Mouse (Mus musculus) limb, embryonic 13.5 days (tissue): Measurements from ENCODE around the gene Pappa. TPM values are rescaled to one million over a fixed set of nuclear protein-coding genes. Genes with fewer than 3 reads are reported as not detected.
A peak's percentile ranks its signal among the peaks of the same experiment; 100 is the strongest.

Experiments
- ATAC-seq: fragments of 200-750 bp; cut with Nextera tagmentation; 2 replicates; pipeline ENCODE4 v1.8.0; 2017; ENCODE audit warnings: low read depth, moderate number of reproducible peaks, moderate TSS enrichment; ENCODE audit not compliant: low FRiP score
- H3K27ac ChIP-seq: fragments of 300-500 bp; sonication (generic); 2 replicates; pipeline ENCODE4 v1.5.1; 2015; ENCODE audit warnings: inconsistent platforms, mild to moderate bottlenecking, moderate library complexity
- H3K27me3 ChIP-seq: fragments of 300-500 bp; sonication (generic); 2 replicates; pipeline ENCODE4 v1.6.1; 2015; ENCODE audit warnings: mild to moderate bottlenecking, inconsistent platforms
- H3K36me3 ChIP-seq: fragments of 300-500 bp; sonication (generic); 2 replicates; pipeline ENCODE4 v1.6.1; 2015; ENCODE audit warnings: inconsistent platforms, mild to moderate bottlenecking, moderate library complexity
- H3K4me1 ChIP-seq: fragments of 300-500 bp; sonication (generic); 2 replicates; pipeline ENCODE4 v1.6.1; 2015; ENCODE audit warnings: inconsistent platforms
- H3K4me2 ChIP-seq: fragments of 300-500 bp; sonication (generic); replicated peaks from 2 replicates; pipeline ENCODE4 v1.6.1; 2015; ENCODE audit warnings: inconsistent platforms, mild to moderate bottlenecking, moderate library complexity
- H3K4me3 ChIP-seq: fragments of 300-500 bp; sonication (generic); 2 replicates; pipeline ENCODE4 v1.5.1; 2015; ENCODE audit warnings: moderate library complexity, mild to moderate bottlenecking, inconsistent platforms
- H3K9ac ChIP-seq: fragments of 300-500 bp; sonication (generic); 2 replicates; pipeline ENCODE4 v1.6.1; 2015; ENCODE audit warnings: mild to moderate bottlenecking, inconsistent platforms
- H3K9me3 ChIP-seq: fragments of 300-500 bp; sonication (generic); 2 replicates; pipeline ENCODE4 v1.6.1; 2016; ENCODE audit warnings: inconsistent platforms
- WGBS: fragments of 180-500 bp; shearing (Covaris S2); methylation state at CpG from one replicate; pipeline ENCODE4 v1.1.7; 2015; 5-methylcytosine and 5-hydroxymethylcytosine counted together
- polyA plus RNA-seq: library from polyadenylated mRNA; unstranded; fragments of >200 nt; fragmentation: Nextera tagmentation; extraction: Ambion mirVana; gene quantifications from 2 replicates; pipeline ENCODE4 v1.2.1, GENCODE M21; 2015

Gene Pappa
- polyA plus RNA-seq, 1 experiment from 2014 or later, result 2.4 TPM

DNA sequence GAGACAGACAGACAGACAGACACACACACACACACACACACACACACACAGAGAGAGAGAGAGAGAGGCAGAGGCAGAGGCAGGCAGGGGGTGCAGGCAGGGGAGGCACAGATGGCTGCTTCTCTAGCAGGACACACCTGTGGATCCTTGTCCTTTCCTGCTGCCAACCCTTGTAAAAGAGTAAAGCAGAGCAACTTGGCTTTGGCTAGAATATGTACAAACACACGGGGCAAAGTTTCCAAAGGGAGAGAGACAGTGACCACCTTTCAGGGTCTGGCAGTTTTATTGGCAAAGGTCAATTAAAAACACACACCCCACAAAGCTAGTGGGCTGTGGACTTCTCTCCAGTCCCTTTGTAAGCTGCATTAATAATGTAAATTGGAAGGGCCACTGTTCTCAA, 249.9 kb downstream of the Pappa start:
- Histone ChIP-seq H3K27ac (no peak overlapping the region), H3K4me1 (peaks cover 6% of the 10 kb centered on the region; the same call in 1 of the 2 replicates), H3K9ac (no peak overlapping the region), H3K4me3 (no peak overlapping the region), H3K36me3 (no peaks in the 10 kb centered on the region), H3K4me2 (no peak overlapping the region), H3K27me3 (no peaks in the 10 kb centered on the region), H3K9me3 (no peaks in the 10 kb centered on the region)
- no peak for ATAC-seq
- 11% methylated on average over 1 of the region's 1 CpGs for WGBS

GRCm38 (mm10) chr4:65376571-65376970, 252.6 kb downstream of the Pappa start:
- no peak for ATAC-seq

DNA sequence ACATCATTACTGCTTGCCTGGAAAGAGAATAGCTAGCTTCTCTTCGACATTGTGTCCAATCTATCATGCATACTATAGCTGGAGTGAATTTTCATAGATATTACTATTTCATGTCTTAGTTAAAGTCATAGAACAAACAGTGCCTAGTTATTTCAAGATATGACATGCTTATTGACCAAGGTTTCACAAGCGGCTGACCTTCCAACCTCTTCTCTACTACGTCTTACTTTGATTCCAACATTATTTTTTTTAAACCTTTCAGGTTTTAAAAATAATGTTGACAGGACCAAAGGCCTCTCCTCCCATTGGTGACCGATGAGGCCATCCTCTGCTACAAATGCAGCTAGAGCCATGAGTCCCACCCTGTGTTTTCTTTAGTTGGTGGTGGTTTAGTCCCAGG, 255.5 kb downstream of the Pappa start:
- no peak for ATAC-seq
- WGBS, result 92% methylated on average over 4 of the region's 4 CpGs
- H3K4me2 ChIP-seq, result no peak overlapping the region
- no peaks in the 10 kb centered on the region for H3K36me3 ChIP-seq
- no peak overlapping the region for H3K27ac ChIP-seq
- no peaks in the 10 kb centered on the region for H3K4me1 ChIP-seq
- H3K9me3 ChIP-seq, result no peaks in the 10 kb centered on the region
- H3K9ac ChIP-seq, result no peak overlapping the region
- no peaks in the 10 kb centered on the region for H3K27me3 ChIP-seq
- H3K4me3 ChIP-seq, result no peak overlapping the region

More at GRCm38 (mm10) chr4:65376571-65376970, 252.6 kb downstream of the Pappa start:
- H3K27me3 ChIP-seq, result no peaks in the 10 kb centered on the region
- no peak overlapping the region for H3K9ac ChIP-seq
- no peak overlapping the region for H3K27ac ChIP-seq
- no peak overlapping the region for H3K4me2 ChIP-seq
- 85% methylated on average over 2 of the region's 2 CpGs for WGBS
- no peaks in the 10 kb centered on the region for H3K9me3 ChIP-seq
- no peaks in the 10 kb centered on the region for H3K36me3 ChIP-seq
- H3K4me3 ChIP-seq, result no peak overlapping the region
- peaks cover 6% of the 10 kb centered on the region; the same call in 1 of the 2 replicates for H3K4me1 ChIP-seq

DNA sequence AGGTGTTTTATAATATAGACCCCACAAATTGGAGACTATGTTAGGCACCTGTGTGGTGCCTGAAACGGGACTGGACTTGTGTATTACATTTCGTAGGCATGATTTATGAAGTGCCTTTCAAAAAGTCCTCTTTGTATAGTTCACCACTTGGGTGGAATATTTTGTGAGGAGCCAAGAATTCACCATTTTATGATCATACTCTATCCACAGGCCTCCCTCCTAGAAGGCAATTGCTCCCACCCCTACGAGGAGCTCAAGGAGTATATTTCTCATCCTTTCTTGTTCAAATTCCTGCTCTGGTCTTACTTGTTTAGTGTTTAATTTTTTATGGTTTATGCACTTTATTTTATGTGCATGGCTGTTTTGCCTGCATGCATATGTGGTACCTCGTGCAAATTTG, 259.1 kb downstream of the Pappa start:
- Histone ChIP-seq H3K27me3 (no peaks in the 10 kb centered on the region), H3K36me3 (no peaks in the 10 kb centered on the region)

GRCm38 (mm10) chr4:65391001-65391400, 267.0 kb downstream of the Pappa start:
- Histone ChIP-seq H3K4me3 (no peak overlapping the region), H3K4me1 (no peaks in the 10 kb centered on the region), H3K9ac (no peak overlapping the region), H3K27ac (no peak overlapping the region), H3K9me3 (no peaks in the 10 kb centered on the region), H3K36me3 (no peaks in the 10 kb centered on the region), H3K27me3 (no peaks in the 10 kb centered on the region), H3K4me2 (no peak overlapping the region)
- WGBS, result 21% methylated on average over 4 of the region's 4 CpGs
- ATAC-seq, result peak; percentile 40; the same call in 1 of the 2 replicates

More for the DNA sequence above, 259.1 kb downstream of the Pappa start:
- 58% methylated on average over 4 of the region's 4 CpGs for WGBS
- no peaks in the 10 kb centered on the region for H3K9me3 ChIP-seq
- no peak overlapping the region for H3K4me2 ChIP-seq
- no peak overlapping the region for H3K27ac ChIP-seq
- ATAC-seq, result peak; percentile 61; the same call in 1 of the 2 replicates
- H3K9ac ChIP-seq, result no peak overlapping the region
- H3K4me3 ChIP-seq, result no peak overlapping the region
- H3K4me1 ChIP-seq, result no peaks in the 10 kb centered on the region

DNA sequence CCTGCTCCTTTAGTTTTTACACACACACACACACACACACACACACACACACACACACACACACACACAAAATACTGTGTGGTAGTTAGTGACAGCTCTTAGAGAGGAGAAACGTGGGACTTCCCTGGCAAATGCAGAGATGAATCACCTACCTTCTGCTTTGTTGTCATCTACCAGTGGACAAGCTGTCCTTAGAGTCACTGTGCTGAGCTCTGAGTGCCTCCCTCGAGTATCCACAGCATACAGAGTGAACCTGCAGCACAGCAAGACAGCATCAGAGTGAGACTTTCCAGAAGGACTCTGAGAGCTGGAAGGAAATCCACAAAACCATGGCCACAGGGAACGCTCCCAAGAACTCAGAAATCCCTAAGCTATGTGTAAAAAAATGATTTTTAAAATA, 272.8 kb downstream of the Pappa start:
- Histone ChIP-seq H3K9ac (no peak overlapping the region), H3K9me3 (no peaks in the 10 kb centered on the region), H3K27me3 (no peaks in the 10 kb centered on the region), H3K4me3 (no peak overlapping the region), H3K27ac (no peak overlapping the region), H3K4me2 (no peak overlapping the region), H3K4me1 (no peaks in the 10 kb centered on the region), H3K36me3 (no peaks in the 10 kb centered on the region)
- ATAC-seq, result no peak
- WGBS, result 67% methylated on average over 3 of the region's 3 CpGs

DNA sequence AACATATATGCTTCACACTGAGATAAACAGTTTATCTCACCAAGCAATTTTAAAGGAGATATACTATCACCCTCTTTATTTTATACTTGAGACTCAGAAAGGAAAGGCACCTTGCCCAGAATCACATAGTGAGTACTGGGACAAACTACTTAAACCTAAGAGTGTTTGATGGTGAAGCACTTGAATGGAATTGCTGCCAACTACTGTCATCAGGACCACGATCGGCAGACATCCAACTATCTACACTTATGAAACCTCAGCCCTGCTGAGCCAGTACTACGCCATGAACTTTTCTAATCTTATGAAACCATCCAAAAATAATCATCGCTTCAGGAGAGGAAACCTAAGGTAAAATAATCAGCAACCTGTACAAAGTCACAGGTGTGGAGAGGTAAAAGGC, 275.5 kb downstream of the Pappa start:
- peaks cover 19% of the 10 kb centered on the region for H3K4me1 ChIP-seq
- H3K9me3 ChIP-seq, result no peaks in the 10 kb centered on the region
- H3K27me3 ChIP-seq, result no peaks in the 10 kb centered on the region
- no peak overlapping the region for H3K27ac ChIP-seq
- ATAC-seq, result no peak
- no peak overlapping the region for H3K4me3 ChIP-seq
- H3K36me3 ChIP-seq, result no peaks in the 10 kb centered on the region
- no peak overlapping the region for H3K9ac ChIP-seq
- no peak overlapping the region for H3K4me2 ChIP-seq
- WGBS, result 96% methylated on average over 4 of the region's 4 CpGs

GRCm38 (mm10) chr4:65402286-65402685, 278.3 kb downstream of the Pappa start:
- no peak for ATAC-seq
- Histone ChIP-seq H3K27me3 (no peaks in the 10 kb centered on the region), H3K36me3 (no peaks in the 10 kb centered on the region), H3K4me2 (no peak overlapping the region), H3K4me3 (no peak overlapping the region), H3K4me1 (peaks cover 19% of the 10 kb centered on the region), H3K9ac (no peak overlapping the region), H3K9me3 (no peaks in the 10 kb centered on the region), H3K27ac (peak overlapping the region; percentile 44; the same call in 1 of the 2 replicates)
- WGBS, result 62% methylated on average over 5 of the region's 5 CpGs

DNA sequence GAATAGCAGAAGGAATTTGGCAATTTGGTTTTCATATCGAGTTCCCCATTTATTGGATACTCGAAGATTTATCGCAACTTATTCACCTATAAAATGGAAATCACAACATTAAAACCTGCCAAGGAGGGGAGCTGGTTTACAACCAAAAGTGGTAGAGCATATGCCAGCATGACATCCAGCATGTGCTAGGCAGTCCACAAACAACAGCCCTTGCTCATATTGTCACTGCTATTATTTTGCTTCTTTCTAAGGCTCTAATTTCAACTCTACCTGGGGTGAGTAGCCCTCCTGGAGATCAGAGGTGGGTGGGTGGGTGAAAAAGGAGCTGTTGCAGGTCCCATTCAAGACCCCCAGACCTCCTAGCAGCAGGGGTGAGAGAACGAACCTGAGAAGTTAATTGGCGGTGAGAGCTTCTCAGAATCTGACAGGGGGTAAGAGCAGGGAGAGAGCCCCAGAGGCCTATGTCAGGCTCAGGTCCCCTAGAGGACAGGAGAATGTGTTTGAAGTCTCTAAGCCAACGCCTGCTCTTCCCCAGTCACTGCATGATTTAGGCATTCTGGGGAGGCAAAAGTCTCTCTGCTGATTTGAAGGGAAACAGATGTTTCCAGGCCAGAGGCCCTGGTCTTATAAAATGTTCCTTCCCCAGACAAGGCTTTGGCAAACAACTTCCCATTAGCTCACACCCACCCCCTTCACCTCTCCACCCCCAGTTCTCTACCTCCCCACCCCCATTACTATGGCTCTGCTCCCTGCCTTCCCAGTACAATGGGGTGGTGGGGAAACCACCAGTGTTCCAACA, 279.1 kb downstream of the Pappa start:
- Histone ChIP-seq H3K4me1 (peaks cover 19% of the 10 kb centered on the region), H3K9me3 (no peaks in the 10 kb centered on the region), H3K27ac (peak overlapping the region; percentile 69; the same call in 1 of the 2 replicates), H3K9ac (no peak overlapping the region), H3K36me3 (no peaks in the 10 kb centered on the region), H3K4me3 (no peak overlapping the region), H3K4me2 (no peak overlapping the region; the same call in 1 of the 2 replicates), H3K27me3 (no peaks in the 10 kb centered on the region)
- WGBS, result 18% methylated on average over 6 of the region's 6 CpGs
- peak; percentile 93 for ATAC-seq
